Mouse (Mus musculus): Measurements from ENCODE around the gene Cavin1.

DNA sequence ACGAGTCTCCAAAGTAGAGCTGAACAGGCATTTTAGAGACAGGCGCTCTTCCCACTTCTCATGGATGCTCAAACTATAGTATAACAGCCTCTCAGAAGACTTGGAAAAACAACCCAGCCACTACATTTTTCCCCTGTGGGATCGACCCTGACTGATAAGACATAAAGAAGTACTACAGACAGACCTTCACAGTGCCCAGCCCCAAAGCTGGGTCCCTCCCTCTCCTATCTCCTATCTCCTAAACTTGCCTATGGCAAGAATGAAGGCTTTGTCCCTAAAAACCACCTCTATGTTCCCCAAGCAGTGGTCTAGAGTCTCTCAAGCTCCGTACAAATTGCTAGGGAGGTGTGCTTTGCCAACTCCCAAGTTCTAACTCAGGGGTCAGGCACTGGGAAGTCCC, 63.8 kb downstream of the Cavin1 start:
- TF ChIP-seq USF2 (IDR thresholded peaks at IDR 0.05; ENCODE audit: borderline replicate concordance in 1 of 2, insufficient read depth in 1 of 2, low read depth in 1 of 2, low read length in 2 of 2), result no peak
- TF ChIP-seq CTCF (IDR thresholded peaks at IDR 0.05 in 2 of 3, conservative IDR thresholded peaks at IDR 0.05 in 1 of 3; ENCODE audit: control insufficient read depth in 1 of 3, insufficient read depth in 1 of 3, low read depth in 2 of 3, low read length in 3 of 3, poor library complexity in 1 of 3, severe bottlenecking in 1 of 3), result no peak
- TF ChIP-seq ELF1 (IDR thresholded peaks at IDR 0.05; ENCODE audit: low read depth, low read length), result no peak
- no peak for TF ChIP-seq MAX (IDR thresholded peaks at IDR 0.05; ENCODE audit: low read length)
- 0 out of 4 replicates have a peak, but pooled peaks of 1 of the 2 experiments have one; percentile 11 for TF ChIP-seq EP300 (IDR thresholded peaks at IDR 0.05; ENCODE audit: low read depth in 1 of 2, low read length in 2 of 2)
- TF ChIP-seq E2F4 (IDR thresholded peaks at IDR 0.05; ENCODE audit: borderline replicate concordance, low read depth, low read length), result no peak
- no peak for TF ChIP-seq POLR2A (IDR thresholded peaks at IDR 0.05; ENCODE audit: control insufficient read depth in 1 of 2, insufficient read depth in 1 of 2, low read depth in 1 of 2, low read length in 2 of 2, poor library complexity in 1 of 2)
- TF ChIP-seq POLR2AphosphoS2 (IDR thresholded peaks at IDR 0.05; ENCODE audit: low read length), result no peak
